Mouse (Mus musculus): ENCODE results near the gene Ppih. TPM values are rescaled to one million over a fixed set of nuclear protein-coding genes. Genes with fewer than 3 reads are reported as not detected.
A peak's percentile ranks its signal among the peaks of the same experiment; 100 is the strongest.

The Ppih gene
- 10 to 100 TPM; 15.2 to 15.4 TPM for total RNA-seq (2021)
- long read RNA-seq, experiment 1, partial matches to known transcripts = 0 of 8 reads
- long read RNA-seq, experiment 1, other reads (novel, unspliced or antisense) = 0 of 8 reads
- long read RNA-seq, experiment 2, partial matches to known transcripts = 1 of 9 reads
- long read RNA-seq, experiment 2, other reads (novel, unspliced or antisense) = 0 of 9 reads

GRCm38 (mm10) chr4:119320131-119320830 is at the start of gene Ppih:
Ppih (minus strand) TSS chr4:119320546.
- peak; percentile 96 for DNase-seq

GRCm38 (mm10) chr4:119369460-119369859 is 49.1 kb upstream of the Ppih start:
- DNase-seq = no peak

DNA sequence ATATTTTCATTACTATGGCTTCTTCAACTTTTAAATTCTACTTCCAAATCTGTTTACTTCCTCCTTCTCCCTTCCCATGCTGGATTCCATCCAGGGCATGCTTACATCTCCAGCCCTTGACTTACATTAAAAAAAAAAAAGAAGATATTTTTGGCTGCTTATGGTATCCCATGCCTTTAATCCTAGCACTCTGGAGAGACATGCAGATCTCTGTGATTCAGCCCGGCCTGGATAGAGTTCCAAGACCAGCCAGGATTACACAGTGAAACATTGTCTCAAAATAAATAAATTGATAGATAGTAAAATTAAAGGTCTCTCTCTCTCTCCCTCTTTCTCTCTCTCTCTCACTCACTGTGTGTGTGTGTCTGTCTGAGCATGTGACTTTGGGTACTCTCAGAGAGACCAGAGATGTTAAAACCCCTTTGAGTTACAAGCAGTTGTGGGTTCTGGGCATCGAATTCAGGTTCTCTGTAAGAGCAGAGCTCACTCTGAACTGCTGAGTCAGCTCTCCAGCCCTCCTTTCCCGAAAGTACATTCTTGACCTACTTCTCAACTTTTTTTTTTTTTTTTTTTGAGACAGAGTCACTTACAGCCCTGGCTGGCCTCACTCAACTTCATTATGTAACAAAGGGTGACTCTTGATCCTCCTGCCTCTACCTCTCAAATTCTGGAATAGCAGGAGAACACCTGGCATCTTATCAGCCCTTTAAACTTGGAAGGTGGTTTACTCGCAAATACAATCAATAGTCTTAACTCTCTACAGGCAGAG is 46.6 kb upstream of the Ppih start:
- no peak for DNase-seq

GRCm38 (mm10) chr4:119362231-119362630 is 41.9 kb upstream of the Ppih start:
- no peak for DNase-seq

DNA sequence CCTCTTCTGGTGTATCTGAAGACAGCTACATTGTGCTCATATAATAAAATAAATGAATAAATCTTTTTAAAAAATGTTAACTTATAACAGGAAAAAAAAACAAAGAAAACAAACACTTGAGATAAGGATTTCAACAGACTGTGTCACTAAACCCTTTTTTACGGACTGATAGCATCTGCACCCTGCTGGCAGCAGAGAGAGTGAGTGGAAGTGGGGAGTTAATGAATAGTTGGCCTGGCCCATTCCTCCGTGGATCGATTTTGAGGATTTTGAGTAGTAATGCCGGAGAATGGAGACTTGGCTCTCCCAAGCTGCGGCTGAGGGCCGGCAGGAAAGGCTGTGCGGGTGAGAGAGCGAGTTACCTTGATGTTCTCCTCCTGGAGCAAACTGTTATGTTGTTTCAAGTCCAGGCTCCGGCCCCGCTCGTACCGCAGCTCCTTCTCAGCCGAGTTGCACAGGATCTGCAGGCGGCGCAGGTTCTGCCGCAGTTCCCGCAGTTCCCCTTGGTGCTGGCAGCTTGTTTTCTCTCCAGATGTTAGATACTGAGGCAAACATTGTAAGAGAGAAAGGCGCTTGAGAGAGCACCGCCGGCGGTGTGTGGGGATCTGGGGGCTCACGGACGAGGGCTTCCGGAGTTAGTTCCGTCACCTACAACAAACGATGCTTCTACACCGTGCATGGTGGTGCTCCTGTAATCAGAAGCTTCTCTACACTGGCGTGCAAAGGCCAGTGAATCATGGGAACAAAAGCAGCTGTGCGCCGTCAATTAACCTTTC is 39.0 kb upstream of the Ppih start:
- DNase-seq = peak; percentile 4

GRCm38 (mm10) chr4:119345508-119345907 is 25.2 kb upstream of the Ppih start:
- no peak for DNase-seq

- peak; percentile 28 for DNase-seq
Measured at GRCm38 (mm10) chr4:119338861-119339361, 18.6 kb upstream of the Ppih start.

- DNase-seq = no peak
Measured at GRCm38 (mm10) chr4:119338422-119338821, 18.1 kb upstream of the Ppih start.

DNA sequence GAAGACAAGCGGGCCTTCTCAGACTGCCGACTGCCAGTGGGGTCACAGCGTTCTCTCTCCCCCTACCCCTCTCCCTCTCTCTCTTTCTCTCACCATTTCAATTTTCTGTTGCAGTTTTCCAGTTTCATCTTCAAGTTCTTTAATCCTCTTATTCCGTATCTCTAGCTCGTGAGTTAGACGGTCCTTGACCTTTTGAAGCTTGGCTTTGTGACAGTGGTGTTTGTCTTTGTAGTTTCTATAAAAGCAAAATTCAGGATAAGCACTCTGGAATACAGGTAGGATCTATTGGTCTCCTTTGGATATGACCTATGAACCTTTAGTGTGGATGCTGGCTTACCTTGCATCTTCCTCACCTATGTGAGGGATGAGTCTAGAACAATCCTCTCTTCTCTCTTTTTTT is 13.1 kb upstream of the Ppih start:
- no peak for DNase-seq

DNA sequence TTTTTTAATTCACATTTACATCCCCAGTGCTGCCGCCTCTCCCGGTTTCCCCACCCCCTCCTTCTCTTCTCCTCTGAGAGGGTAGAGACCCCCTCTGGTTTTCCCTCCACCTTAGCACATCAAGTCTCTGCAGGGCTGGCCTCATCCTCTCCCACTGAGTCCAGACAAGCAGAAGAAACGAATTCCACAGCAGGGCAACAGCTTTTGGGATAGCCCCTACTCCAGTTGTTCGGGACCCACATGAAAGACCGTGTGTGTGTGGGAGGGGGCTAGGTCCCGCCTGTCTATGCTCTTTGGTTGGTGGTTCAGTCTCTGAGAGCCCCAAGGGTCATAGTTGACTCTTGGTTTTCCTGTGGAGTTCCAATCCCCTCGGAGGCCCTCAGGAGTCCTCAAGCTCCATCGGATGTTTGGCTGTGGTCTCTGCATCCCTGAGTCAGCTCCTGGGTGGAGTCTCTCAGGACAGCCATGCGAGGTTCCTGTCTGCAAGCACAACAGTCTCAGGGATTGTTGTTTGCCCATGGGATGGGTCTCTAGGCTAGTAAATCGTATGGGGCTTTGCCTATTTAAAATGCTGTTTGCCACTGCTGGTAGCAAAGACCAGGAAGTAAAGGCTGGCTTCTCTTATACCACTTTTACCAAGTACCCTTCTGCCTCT is 677 bp upstream of the Ppih start:
- no peak for DNase-seq

DNA sequence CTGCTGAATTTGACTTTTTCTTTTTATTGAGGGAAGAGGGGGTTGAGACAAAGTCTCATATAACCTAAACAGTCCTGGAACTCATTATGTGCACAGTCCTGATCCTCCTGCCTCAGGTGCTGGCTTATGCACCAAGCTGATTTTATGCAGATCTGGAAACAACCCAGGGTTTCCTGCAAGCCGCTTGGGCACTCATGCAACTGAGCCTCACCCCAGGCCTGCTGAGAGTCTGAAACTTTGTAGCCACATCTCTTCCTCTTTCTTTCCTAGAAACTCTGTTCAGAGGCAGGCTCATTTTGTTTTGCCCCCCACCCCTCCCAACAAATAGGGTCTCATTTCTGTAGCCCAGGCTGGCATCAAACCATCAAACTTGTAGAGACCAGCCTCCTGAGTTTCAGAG is 6.6 kb downstream of the Ppih start:
- no peak for DNase-seq

DNA sequence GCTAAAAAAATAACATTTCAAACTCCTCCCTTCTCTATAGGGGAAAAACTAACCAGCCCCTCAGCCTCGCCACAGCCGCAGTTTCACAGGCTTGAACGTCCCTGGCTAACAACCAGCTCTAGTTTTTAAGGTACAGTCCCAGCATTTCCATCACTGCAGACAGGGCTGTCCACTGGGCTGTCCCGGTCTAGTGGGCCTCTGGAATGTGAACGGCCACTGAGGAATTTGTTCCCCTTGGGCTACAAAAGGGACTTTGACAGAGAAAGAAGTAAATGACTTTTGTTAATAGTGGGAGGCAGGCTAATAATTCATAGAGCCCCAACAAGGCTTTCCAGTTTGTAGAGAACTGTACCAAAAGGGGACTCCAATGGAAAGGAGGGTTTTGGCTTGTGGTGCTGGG is 14.9 kb downstream of the Ppih start:
- DNase-seq = no peak

DNA sequence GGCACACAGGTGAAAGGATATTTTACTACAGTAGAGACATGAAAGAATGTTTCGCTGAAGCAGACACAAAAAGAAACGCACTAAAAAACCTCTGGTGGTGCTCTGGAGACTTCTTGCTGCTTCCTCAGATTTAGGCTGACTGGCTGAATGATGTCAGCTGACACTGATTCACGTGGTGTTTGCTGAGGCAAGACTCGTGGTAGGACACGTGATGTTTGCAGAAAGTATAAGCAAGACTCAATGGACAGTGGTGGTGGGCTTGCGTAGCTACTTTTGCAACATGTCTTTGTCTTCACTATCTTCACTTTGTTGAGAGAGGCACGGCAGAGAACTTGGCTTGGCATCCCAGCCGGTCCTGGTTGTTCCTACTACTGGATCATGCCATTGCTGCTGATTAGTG is 17.1 kb downstream of the Ppih start:
- DNase-seq = no peak

DNA sequence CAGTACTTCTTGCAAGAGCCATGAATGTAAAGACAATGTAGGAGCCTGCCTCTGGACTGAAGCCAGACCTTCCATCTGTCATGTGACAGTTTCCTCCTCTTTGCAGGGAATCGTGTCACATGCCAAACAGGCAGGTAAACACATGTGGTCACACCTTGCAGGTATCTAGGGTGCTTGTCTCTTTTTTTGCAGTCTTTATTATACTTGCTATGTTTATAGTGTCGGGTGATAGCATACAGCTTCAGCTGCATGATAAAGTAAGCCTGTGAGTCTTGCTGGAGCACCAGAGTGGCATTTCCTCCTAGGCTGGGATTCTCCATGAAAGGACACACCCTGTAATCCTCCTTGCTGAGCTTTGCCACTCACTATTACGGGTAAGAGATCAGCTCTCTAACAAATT is 18.6 kb downstream of the Ppih start:
- DNase-seq = no peak

DNA sequence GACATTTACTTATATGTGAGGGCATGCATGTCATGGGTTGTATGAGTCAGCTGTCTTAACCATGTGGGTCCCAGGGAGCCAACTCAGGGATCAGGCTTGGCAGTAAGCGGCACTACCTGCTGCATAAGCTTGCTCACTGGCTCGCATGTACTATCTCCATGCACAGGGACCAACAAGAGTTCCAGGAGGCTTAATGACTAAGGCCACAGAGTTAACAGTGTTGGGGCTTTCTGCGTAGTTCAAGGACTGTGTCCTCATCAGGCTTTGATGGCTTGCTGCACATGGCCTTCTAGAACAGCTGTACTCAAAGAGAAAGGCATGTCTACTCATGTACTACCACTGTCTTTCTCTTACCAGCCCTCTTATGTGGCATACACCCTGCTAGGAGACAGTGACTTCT is 19.6 kb downstream of the Ppih start:
- DNase-seq = no peak

GRCm38 (mm10) chr4:119297361-119297760 is 23.0 kb downstream of the Ppih start:
- DNase-seq = no peak

GRCm38 (mm10) chr4:119295134-119295453 is 25.3 kb downstream of the Ppih start:
- no peak for DNase-seq

GRCm38 (mm10) chr4:119294415-119295133 is 25.8 kb downstream of the Ppih start, which contains the start of gene Ybx1:
Ybx1 (minus strand) TSS chr4:119294604.
- DNase-seq = peak; percentile 100

DNA sequence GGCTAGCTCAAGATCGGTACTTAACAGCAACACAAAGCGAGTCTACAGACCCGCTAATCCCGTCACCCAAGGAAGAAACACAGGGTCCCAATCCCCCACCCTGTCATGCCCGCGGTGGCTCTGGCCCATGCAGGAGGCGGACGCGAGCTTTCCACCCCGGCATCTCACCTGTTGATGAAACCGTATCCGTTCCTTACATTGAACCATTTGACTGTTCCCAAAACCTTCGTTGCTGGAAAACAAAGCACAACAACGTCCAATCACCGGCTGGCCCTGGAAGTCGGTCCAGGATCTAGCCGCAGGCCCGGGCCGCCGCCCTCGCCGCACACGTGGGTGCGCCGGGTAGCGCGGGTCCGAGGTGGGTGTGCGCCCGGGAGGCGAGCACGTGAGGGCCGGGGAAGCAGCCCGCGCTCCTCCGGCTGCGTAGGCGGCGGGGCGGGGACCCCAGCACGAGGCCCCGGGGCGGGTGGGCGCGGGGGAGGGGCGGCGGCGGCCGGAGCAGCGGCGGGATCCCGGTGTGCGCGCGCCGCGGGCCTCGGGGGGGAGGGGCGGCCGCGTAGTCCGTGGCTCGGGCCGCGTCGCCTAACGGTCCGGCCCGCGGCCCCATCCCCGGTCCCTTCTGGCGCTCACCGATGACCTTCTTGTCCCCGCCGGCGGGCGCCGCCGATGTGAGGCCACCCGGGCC is 26.6 kb downstream of the Ppih start:
- DNase-seq = peak; percentile 51

GRCm38 (mm10) chr4:119292771-119293573 is 27.4 kb downstream of the Ppih start:
- peak; percentile 35 for DNase-seq

All from gastrocnemius, postnatal 10 days (tissue).